Mouse (Mus musculus) bone marrow macrophage, adult 2 months (primary cell): Measurements from ENCODE around the gene Kif5c.

Experiments used
- CTCF ChIP-seq: IDR thresholded peaks from 2 replicates; pipeline ENCODE4 v1.5.1; 2012; ENCODE audit warnings: low read depth, mild to moderate bottlenecking, low read length, moderate library complexity
- POLR2A ChIP-seq: IDR thresholded peaks from 2 replicates; pipeline ENCODE4 v1.6.1; 2012; ENCODE audit warnings: mild to moderate bottlenecking, low read depth, low read length, borderline replicate concordance

DNA sequence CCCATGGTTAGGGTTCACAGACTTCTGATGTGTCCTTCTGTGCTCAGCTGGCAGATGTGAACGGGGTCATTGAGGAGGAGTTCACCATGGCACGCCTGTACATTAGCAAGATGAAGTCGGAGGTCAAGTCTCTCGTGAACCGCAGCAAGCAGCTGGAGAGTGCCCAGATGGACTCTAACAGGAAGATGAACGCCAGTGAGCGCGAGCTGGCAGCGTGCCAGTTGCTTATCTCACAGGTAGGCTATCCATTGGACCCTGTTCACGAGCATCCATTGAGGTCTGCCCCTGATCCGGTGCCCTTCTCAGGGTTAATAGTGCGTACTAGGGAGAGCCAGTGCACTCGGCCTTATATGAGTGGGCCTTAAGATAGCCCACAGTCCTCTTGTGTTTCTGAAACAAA is 116.3 kb downstream of the Kif5c start:
- no peak for TF ChIP-seq POLR2A
- no peak for TF ChIP-seq CTCF
